Mouse (Mus musculus) gastrocnemius, postnatal 25 days (tissue): ENCODE measurements around the gene Klf7. TPM values are rescaled to one million over a fixed set of nuclear protein-coding genes. Genes with fewer than 3 reads are reported as not detected.

Experiments
- DNase-seq: peaks from one replicate; pipeline ENCODE4 v3.0.0; 2022
- total RNA-seq, 2 experiments: library from RNA; stranded (reverse); gene quantifications; 1 replicate in 1 of 2; 2 replicates in 1 of 2; pipeline ENCODE4 v1.2.3; 2021

Gene Klf7
- total RNA-seq, 2 experiments from 2014 or later: 7.1 to 8.6 TPM

GRCm38 (mm10) chr1:64021986-64022385 lies 100.1 kb downstream of the Klf7 start:
- DNase-seq: no peak

GRCm38 (mm10) chr1:64020672-64021635 lies 101.1 kb downstream of the Klf7 start:
- DNase-seq: no peak

GRCm38 (mm10) chr1:64019127-64019635 lies 102.9 kb downstream of the Klf7 start:
- no peak for DNase-seq

GRCm38 (mm10) chr1:64018466-64019077 lies 103.5 kb downstream of the Klf7 start:
- no peak for DNase-seq

GRCm38 (mm10) chr1:64014091-64014490 lies 108.0 kb downstream of the Klf7 start:
- DNase-seq: no peak

GRCm38 (mm10) chr1:64008994-64009393 lies 113.1 kb downstream of the Klf7 start:
- no peak for DNase-seq

- no peak for DNase-seq
Observed at GRCm38 (mm10) chr1:64008031-64008430, 114.1 kb downstream of the Klf7 start.

- DNase-seq: no peak
Observed at GRCm38 (mm10) chr1:64005194-64005593, 116.9 kb downstream of the Klf7 start.

GRCm38 (mm10) chr1:64003525-64004291 lies 118.4 kb downstream of the Klf7 start:
- no peak for DNase-seq

- DNase-seq: no peak
Observed at GRCm38 (mm10) chr1:64002036-64002435, 120.0 kb downstream of the Klf7 start.

GRCm38 (mm10) chr1:64000597-64000996 lies 121.5 kb downstream of the Klf7 start:
- no peak for DNase-seq

- DNase-seq: peak; percentile 70
Observed at GRCm38 (mm10) chr1:63999481-63999880, 122.6 kb downstream of the Klf7 start.

GRCm38 (mm10) chr1:63998901-63999300 lies 123.2 kb downstream of the Klf7 start:
- no peak for DNase-seq

GRCm38 (mm10) chr1:63998139-63998538 lies 123.9 kb downstream of the Klf7 start:
- DNase-seq: no peak

GRCm38 (mm10) chr1:63995828-63996227 lies 126.3 kb downstream of the Klf7 start:
- DNase-seq: no peak

GRCm38 (mm10) chr1:63995137-63995492 lies 127.0 kb downstream of the Klf7 start:
- DNase-seq: no peak

- peak; percentile 24 for DNase-seq
Observed at GRCm38 (mm10) chr1:63994248-63995136, 127.6 kb downstream of the Klf7 start.

- no peak for DNase-seq
Observed at GRCm38 (mm10) chr1:63992506-63992905, 129.6 kb downstream of the Klf7 start.

GRCm38 (mm10) chr1:63990416-63990815 lies 131.7 kb downstream of the Klf7 start:
- no peak for DNase-seq

GRCm38 (mm10) chr1:63980733-63981132 lies 141.3 kb downstream of the Klf7 start:
- DNase-seq: no peak
